8 mouse cellular contexts compared by ENCODE assay signal in genomic region chr11:107028275-107028618, GRCm38 (mm10). TPM values are rescaled to one million over a fixed set of nuclear protein-coding genes. Genes with fewer than 3 reads are reported as not detected.
A peak's percentile ranks its signal among the peaks of the same experiment; 100 is the strongest.
DNase-seq lines count a peak whose midpoint lies in the region; ATAC-seq and TF ChIP-seq lines count a peak whose summit lies in the region.

No protein-coding gene starts in this region.

- H3K27me3 ChIP-seq in heart, embryonic 15.5 days, result no peaks in the 10 kb centered on the region
- H3K27me3 ChIP-seq in hindbrain, embryonic 16.5 days (replicated peaks; ENCODE audit: control insufficient read depth, insufficient read depth, low read length), result no peaks in the 10 kb centered on the region
- H3K27me3 ChIP-seq in midbrain, embryonic 12.5 days, result peaks cover 20% of the 10 kb centered on the region; the same call in 1 of the 2 replicates

- peak overlapping the region; percentile 76 for H3K4me3 ChIP-seq in heart, embryonic 15.5 days
- peak overlapping the region; percentile 71 for H3K4me3 ChIP-seq in bone marrow, adult 2 months (replicated peaks; ENCODE audit: control insufficient read depth, low read depth, low read length)
- H3K4me3 ChIP-seq in hindbrain, embryonic 16.5 days (ENCODE audit: low read length), result peak overlapping the region; percentile 72
- peak overlapping the region; percentile 61 for H3K4me3 ChIP-seq in midbrain, embryonic 12.5 days

- TF ChIP-seq POLR2A in bone marrow, adult 2 months (IDR thresholded peaks at IDR 0.05; ENCODE audit: borderline replicate concordance, control insufficient read depth, low read depth, low read length), result no peak

- no peaks in the 10 kb centered on the region for H3K36me3 ChIP-seq in heart, embryonic 15.5 days
- H3K36me3 ChIP-seq in hindbrain, embryonic 16.5 days (ENCODE audit: control insufficient read depth, insufficient read depth, low read length), result no peaks in the 10 kb centered on the region
- H3K36me3 ChIP-seq in midbrain, embryonic 12.5 days, result no peaks in the 10 kb centered on the region

- no peaks in the 10 kb centered on the region for H3K9me3 ChIP-seq in heart, embryonic 15.5 days (replicated peaks)
- H3K9me3 ChIP-seq in hindbrain, embryonic 16.5 days (ENCODE audit: control insufficient read depth, low read length), result no peaks in the 10 kb centered on the region
- no peaks in the 10 kb centered on the region for H3K9me3 ChIP-seq in midbrain, embryonic 12.5 days

- H3K4me2 ChIP-seq in heart, embryonic 15.5 days, result peak overlapping the region; percentile 95
- H3K4me2 ChIP-seq in hindbrain, embryonic 16.5 days (ENCODE audit: low read length), result peak overlapping the region; percentile 82
- peak overlapping the region; percentile 63 for H3K4me2 ChIP-seq in midbrain, embryonic 12.5 days (replicated peaks)

- 3% methylated on average over 29 of the region's 29 CpGs for WGBS in heart, embryonic 15.5 days
- 4% methylated on average over 29 of the region's 29 CpGs for WGBS in bone marrow, adult 2 months
- 6% methylated on average over 28 of the region's 29 CpGs for WGBS in hindbrain, embryonic 16.5 days
- WGBS in midbrain, embryonic 12.5 days, result 3% methylated on average over 29 of the region's 29 CpGs

- peaks cover 38% of the 10 kb centered on the region for H3K4me1 ChIP-seq in heart, embryonic 15.5 days (replicated peaks)
- no peaks in the 10 kb centered on the region; the same call in 1 of the 2 replicates for H3K4me1 ChIP-seq in bone marrow, adult 2 months (ENCODE audit: control insufficient read depth, insufficient read depth, low read length)
- peaks cover 22% of the 10 kb centered on the region for H3K4me1 ChIP-seq in hindbrain, embryonic 16.5 days (ENCODE audit: control insufficient read depth, insufficient read depth, low read depth, low read length)
- peaks cover 51% of the 10 kb centered on the region for H3K4me1 ChIP-seq in midbrain, embryonic 12.5 days

- peak overlapping the region; percentile 83 for H3K27ac ChIP-seq in heart, embryonic 15.5 days
- H3K27ac ChIP-seq in bone marrow, adult 2 months (ENCODE audit: control insufficient read depth, insufficient read depth, low read depth, low read length, poor library complexity), result peak overlapping the region; percentile 53; the same call in 1 of the 2 replicates
- H3K27ac ChIP-seq in hindbrain, embryonic 16.5 days (ENCODE audit: low read depth, low read length), result peak overlapping the region; percentile 92
- H3K27ac ChIP-seq in midbrain, embryonic 12.5 days (replicated peaks), result peak overlapping the region; percentile 81

- peak overlapping the region; percentile 70 for H3K9ac ChIP-seq in heart, embryonic 15.5 days
- H3K9ac ChIP-seq in hindbrain, embryonic 16.5 days (ENCODE audit: low read depth, low read length), result peak overlapping the region; percentile 77
- H3K9ac ChIP-seq in midbrain, embryonic 12.5 days (replicated peaks), result peak overlapping the region; percentile 65

- no peak for TF ChIP-seq CTCF in bone marrow, adult 2 months (IDR thresholded peaks at IDR 0.05; ENCODE audit: control insufficient read depth, insufficient read depth, low read length)

- DNase-seq in heart, adult 9 months (ENCODE audit: low spot score in 2 of 2), result no peak
- no peak for DNase-seq in gastrocnemius, postnatal 25 days
- no peak for DNase-seq in layer of hippocampus, adult 11-12 months (ENCODE audit: low spot score)
- DNase-seq in adrenal gland, postnatal 10 days, result no peak

- ATAC-seq in heart, embryonic 15.5 days (replicated peaks; ENCODE audit: insufficient number of reproducible peaks, insufficient read depth, low FRiP score, low read depth), result peak; percentile 28; the same call in 1 of the 2 replicates
- ATAC-seq in hindbrain, embryonic 16.5 days, result peak; percentile 63; the same call in 1 of the 2 replicates
- peak; percentile 69 for ATAC-seq in midbrain, embryonic 12.5 days (ENCODE audit: low FRiP score, low read depth)

RNA-seq across cellular contexts. Expression of gene 1810010H24Rik, which starts 2.8 kb away (rescaled TPM):
- polyA plus RNA-seq in heart, embryonic 15.5 days (2015; fragmentation: Nextera tagmentation; extraction: Ambion mirVana), result 3.1 and 3.2 TPM in 2 replicates
- polyA plus RNA-seq in bone marrow, adult 2 months (2011; ENCODE audit: insufficient read depth, insufficient read length, low replicate concordance, missing spikeins), result 0.90 TPM in 1 of 2 replicates, not detected in the other
- polyA plus RNA-seq in hindbrain, embryonic 16.5 days (2015; fragmentation: Nextera tagmentation; extraction: Ambion mirVana), result 4.7 and 5.1 TPM in 2 replicates
- polyA plus RNA-seq in midbrain, embryonic 12.5 days (2016; fragmentation: Nextera tagmentation; extraction: Ambion mirVana), result 3.4 and 3.8 TPM in 2 replicates
- 1 to 10 TPM in 1 of 2 experiments, under 1 TPM in 1; 0.92 to 1.4 TPM for total RNA-seq in gastrocnemius, postnatal 25 days (2021)
- 1 to 10 TPM; 1.8 to 2.9 TPM for total RNA-seq in adrenal gland, postnatal 10 days (2021)

RNA-seq across cellular contexts. Expression of gene Kpna2, which starts 28.9 kb away (rescaled TPM):
- 231 and 256 TPM in 2 replicates for polyA plus RNA-seq in heart, embryonic 15.5 days (2015; fragmentation: Nextera tagmentation; extraction: Ambion mirVana)
- 46.9 and 70.5 TPM in 2 replicates for polyA plus RNA-seq in bone marrow, adult 2 months (2011; ENCODE audit: insufficient read depth, insufficient read length, low replicate concordance, missing spikeins)
- 132 and 165 TPM in 2 replicates for polyA plus RNA-seq in hindbrain, embryonic 16.5 days (2015; fragmentation: Nextera tagmentation; extraction: Ambion mirVana)
- polyA plus RNA-seq in midbrain, embryonic 12.5 days (2016; fragmentation: Nextera tagmentation; extraction: Ambion mirVana), result 491 and 516 TPM in 2 replicates
- total RNA-seq in gastrocnemius, postnatal 25 days (2021), result 10 to 100 TPM; 10.9 to 17.1 TPM
- total RNA-seq in adrenal gland, postnatal 10 days (2021), result 10 to 100 TPM; 45.3 to 46.7 TPM
